ENCODE assay signal across 21 mouse cellular contexts in genomic region chr8:57623955-57624354, GRCm38 (mm10). TPM values are rescaled to one million over a fixed set of nuclear protein-coding genes. Genes with fewer than 3 reads are reported as not detected.
DNase-seq lines count a peak whose midpoint lies in the region; ATAC-seq and TF ChIP-seq lines count a peak whose summit lies in the region.
"Had no signal": no experiment of that assay in that cellular context is flagged by ENCODE, and none has a peak within 500 bp of the region (broad histone marks: within the 10 kb centered on the region; RNA-seq: fewer than 3 reads in every experiment).

No protein-coding gene starts in this region.

- no peak; the same call in 1 of the 2 replicates for TF ChIP-seq CTCF in left cerebral cortex, adult 2 months (IDR thresholded peaks at IDR 0.05)

- H3K4me3 ChIP-seq in left cerebral cortex, adult 2 months: no peak overlapping the region

- intact Hi-C loops in left cerebral cortex, adult 2 months (cut with DNase I): no loop called here
- intact Hi-C loops in left cerebral cortex, postnatal 4 days (cut with DNase I): no loop called here

- no peak for DNase-seq in frontal cortex, postnatal 10 days (ENCODE audit: low spot score in 2 of 2)
- no peak for DNase-seq in left cerebral cortex, adult 2 months (ENCODE audit: extremely low spot score in 1 of 2, low spot score in 2 of 2)
- DNase-seq in left cerebral cortex, postnatal 4 days: no peak
- peak; percentile 63 for DNase-seq in brain, adult 2 months (ENCODE audit: low read depth, low spot score)
- DNase-seq in telencephalon, adult 2 months (ENCODE audit: low read depth, low spot score): peak; percentile 40
- no peak for DNase-seq in right cerebral cortex, adult 18-20 months
- DNase-seq in cerebellum, adult 9-11 months: no peak
- DNase-seq: adrenal gland, adult 2 months; adrenal gland, adult 8-10 months; adrenal gland, postnatal 10 days; adrenal gland, postnatal 14 days; adrenal gland, postnatal 25 days; adrenal gland, postnatal 36 days; B cell, adult 2 months; cerebellum, adult 11 months; cerebellum, adult 11-12 months; cerebellum, adult 18-20 months had no signal

- 0 out of 2 replicates have a peak overlapping the region, but pooled peaks have one; percentile 10 for H3K27ac ChIP-seq in left cerebral cortex, adult 2 months

- ATAC-seq in frontal cortex, adult (ENCODE audit: low TSS enrichment): peak; percentile 73
- ATAC-seq: activated CD4-positive, CD25-positive, alpha-beta regulatory T cell, adult 4 months; CD4-positive, CD25-positive, alpha-beta regulatory T cell, adult 4 months; Patski had no signal

RNA-seq across cellular contexts. Expression of gene Galnt7, which starts 28.9 kb away (rescaled TPM):
- total RNA-seq in left cerebral cortex, adult 2 months (2021): 10 to 100 TPM in 1 of 2 experiments, 1 to 10 TPM in 1; 9.6 to 12.6 TPM
- 10 to 100 TPM; 10.9 to 13.0 TPM for total RNA-seq in left cerebral cortex, postnatal 4 days (2021)

Comparison
In these comparisons a context has a peak if more than half of its experiments do, and no peak if none do; other contexts are left out.
1. DNase-seq: peak in brain, adult 2 months (single experiment) and telencephalon, adult 2 months (single experiment); none in frontal cortex, postnatal 10 days (0 of 2), left cerebral cortex, adult 2 months (0 of 2), left cerebral cortex, postnatal 4 days (single experiment), right cerebral cortex, adult 18-20 months (single experiment) and cerebellum, adult 9-11 months (single experiment).